Mouse (Mus musculus) limb, embryonic 13.5 days (tissue): Measurements from ENCODE around the gene Tex30. TPM values are rescaled to one million over a fixed set of nuclear protein-coding genes. Genes with fewer than 3 reads are reported as not detected.

Experiments
- ATAC-seq: fragments of 200-750 bp; cut with Nextera tagmentation; 2 replicates; pipeline ENCODE4 v1.8.0; 2017; ENCODE audit warnings: low read depth, moderate number of reproducible peaks, moderate TSS enrichment; ENCODE audit not compliant: low FRiP score
- H3K27ac ChIP-seq: fragments of 300-500 bp; sonication (generic); 2 replicates; pipeline ENCODE4 v1.5.1; 2015; ENCODE audit warnings: inconsistent platforms, mild to moderate bottlenecking, moderate library complexity
- H3K27me3 ChIP-seq: fragments of 300-500 bp; sonication (generic); 2 replicates; pipeline ENCODE4 v1.6.1; 2015; ENCODE audit warnings: mild to moderate bottlenecking, inconsistent platforms
- H3K36me3 ChIP-seq: fragments of 300-500 bp; sonication (generic); 2 replicates; pipeline ENCODE4 v1.6.1; 2015; ENCODE audit warnings: inconsistent platforms, mild to moderate bottlenecking, moderate library complexity
- H3K4me1 ChIP-seq: fragments of 300-500 bp; sonication (generic); 2 replicates; pipeline ENCODE4 v1.6.1; 2015; ENCODE audit warnings: inconsistent platforms
- H3K4me2 ChIP-seq: fragments of 300-500 bp; sonication (generic); replicated peaks from 2 replicates; pipeline ENCODE4 v1.6.1; 2015; ENCODE audit warnings: inconsistent platforms, mild to moderate bottlenecking, moderate library complexity
- H3K4me3 ChIP-seq: fragments of 300-500 bp; sonication (generic); 2 replicates; pipeline ENCODE4 v1.5.1; 2015; ENCODE audit warnings: moderate library complexity, mild to moderate bottlenecking, inconsistent platforms
- H3K9ac ChIP-seq: fragments of 300-500 bp; sonication (generic); 2 replicates; pipeline ENCODE4 v1.6.1; 2015; ENCODE audit warnings: mild to moderate bottlenecking, inconsistent platforms
- H3K9me3 ChIP-seq: fragments of 300-500 bp; sonication (generic); 2 replicates; pipeline ENCODE4 v1.6.1; 2016; ENCODE audit warnings: inconsistent platforms
- WGBS: fragments of 180-500 bp; shearing (Covaris S2); methylation state at CpG from one replicate; pipeline ENCODE4 v1.1.7; 2015; 5-methylcytosine and 5-hydroxymethylcytosine counted together
- polyA plus RNA-seq: library from polyadenylated mRNA; unstranded; fragments of >200 nt; fragmentation: Nextera tagmentation; extraction: Ambion mirVana; gene quantifications from 2 replicates; pipeline ENCODE4 v1.2.1, GENCODE M21; 2015

Tex30 gene
- 76.5 and 83.3 TPM in 2 replicates for polyA plus RNA-seq

DNA sequence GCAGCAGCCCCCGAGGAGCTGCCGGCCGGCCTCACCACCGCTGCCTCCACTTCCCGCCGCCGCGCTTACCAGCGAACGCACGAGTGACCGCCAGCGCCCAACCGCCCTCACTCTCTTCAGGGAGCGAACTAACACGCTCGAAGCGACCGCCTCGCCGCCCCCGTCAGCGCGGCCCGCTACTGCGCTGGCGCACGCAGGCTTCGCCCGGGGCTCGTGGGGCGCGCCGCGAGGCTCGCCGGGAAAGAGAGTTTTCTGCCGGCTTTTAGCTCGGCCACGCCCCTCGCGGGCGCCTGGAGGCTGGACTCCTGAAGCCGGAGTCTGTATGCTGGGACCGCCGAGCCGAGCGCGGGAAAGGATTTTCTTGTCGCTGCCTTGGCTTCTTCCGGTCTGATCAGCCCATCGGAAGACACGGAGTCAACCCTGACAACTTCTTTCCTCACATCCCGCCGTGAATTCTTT, at the start of gene Tex30:
Gene Tex30 (minus strand): TSS at position 183 of the 459 bp plus-strand sequence.
- Histone ChIP-seq H3K4me2 (peak within 1 kb of the TSS; percentile 77), H3K36me3 (peaks cover 31% of the 10 kb centered on the region), H3K4me1 (peaks cover 13% of the 10 kb centered on the region), H3K4me3 (peak within 1 kb of the TSS; percentile 84), H3K27ac (peak within 1 kb of the TSS; percentile 80), H3K9ac (peak within 1 kb of the TSS; percentile 81), H3K9me3 (peaks cover 2% of the 10 kb centered on the region; the same call in 1 of the 2 replicates), H3K27me3 (no peaks in the 10 kb centered on the region)
- peak; percentile 97 for ATAC-seq
- WGBS: under 1% methylated on average over 52 of the region's 55 CpGs

DNA sequence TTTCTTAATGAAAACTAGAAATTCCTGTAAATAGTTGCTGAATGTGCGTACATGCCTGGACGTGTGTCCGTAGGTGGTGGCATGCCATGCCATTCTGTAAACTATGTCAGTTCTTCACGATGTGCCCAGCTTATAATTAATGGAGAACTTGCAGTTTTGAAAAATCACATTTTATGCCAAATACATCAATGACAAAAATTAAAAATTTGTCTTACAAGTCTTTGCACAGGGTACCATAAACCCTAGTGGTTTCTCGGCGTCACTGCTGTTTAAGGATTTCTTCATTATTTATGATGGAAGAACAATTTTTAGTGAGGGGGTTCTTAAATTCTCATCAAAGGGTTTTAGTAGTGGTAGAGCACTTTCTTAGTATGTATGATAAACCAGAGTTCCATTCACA, 46.5 kb upstream of the Tex30 start:
- Histone ChIP-seq H3K9me3 (no peaks in the 10 kb centered on the region), H3K27ac (no peak overlapping the region; the same call in 1 of the 2 replicates), H3K27me3 (no peaks in the 10 kb centered on the region), H3K9ac (peak overlapping the region; percentile 93), H3K4me3 (peak overlapping the region; percentile 87), H3K4me2 (peak overlapping the region; percentile 70), H3K4me1 (peaks cover 11% of the 10 kb centered on the region; the same call in 1 of the 2 replicates), H3K36me3 (peaks cover 15% of the 10 kb centered on the region)
- no peak for ATAC-seq
- 24% methylated on average over 6 of the region's 6 CpGs for WGBS

DNA sequence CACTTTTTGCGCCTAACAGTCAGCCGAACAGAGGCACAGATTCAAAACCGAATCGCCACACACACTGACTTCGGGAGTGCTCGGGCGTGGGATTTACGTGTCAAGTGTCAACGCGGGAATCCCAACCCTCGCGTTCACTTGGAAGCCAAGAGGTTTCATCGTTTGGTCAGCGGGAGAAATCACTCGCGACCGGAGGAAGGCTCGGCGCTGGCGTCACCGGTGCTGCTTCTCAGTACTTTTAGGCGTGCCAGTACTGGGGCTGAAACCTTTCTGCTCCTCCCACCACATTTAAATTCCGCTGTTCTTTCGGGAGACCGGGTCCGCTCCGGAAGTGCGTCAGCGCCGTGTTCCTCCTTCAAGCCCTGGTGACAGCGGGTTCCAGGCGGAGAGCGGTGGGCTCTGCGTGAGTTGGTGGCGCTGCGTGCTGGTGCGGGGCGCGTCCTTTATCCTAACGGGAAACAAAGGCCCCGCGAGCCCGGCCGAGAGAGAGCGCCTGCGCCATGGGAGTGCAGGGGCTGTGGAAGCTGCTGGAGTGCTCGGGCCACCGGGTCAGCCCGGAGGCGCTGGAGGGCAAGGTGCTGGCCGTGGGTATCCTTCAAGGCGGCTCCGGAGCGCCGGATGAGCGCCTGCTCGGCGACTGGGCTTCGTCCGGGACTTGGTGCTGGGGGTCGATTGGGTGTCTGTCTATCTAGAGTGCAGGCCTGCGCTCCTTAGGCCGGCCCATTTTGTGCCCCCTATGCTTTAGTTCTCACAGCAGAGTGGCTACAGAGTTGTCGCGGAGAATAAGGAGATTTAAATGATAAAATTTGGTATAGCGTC, 45.5 kb upstream of the Tex30 start, which contains the start of gene Ercc5:
Gene Ercc5 (plus strand): TSS at position 182 of the 819 bp plus-strand sequence.
- peak; percentile 97 for ATAC-seq
- H3K9ac ChIP-seq: peak within 1 kb of the TSS; percentile 93
- peak within 1 kb of the TSS; percentile 87 for H3K4me3 ChIP-seq
- peak within 1 kb of the TSS; percentile 96 for H3K27ac ChIP-seq
- no peaks in the 10 kb centered on the region for H3K9me3 ChIP-seq
- under 1% methylated on average over 66 of the region's 66 CpGs for WGBS
- no peaks in the 10 kb centered on the region for H3K27me3 ChIP-seq
- H3K4me1 ChIP-seq: peaks cover 11% of the 10 kb centered on the region; the same call in 1 of the 2 replicates
- H3K4me2 ChIP-seq: peak within 1 kb of the TSS; percentile 70
- H3K36me3 ChIP-seq: peaks cover 20% of the 10 kb centered on the region

DNA sequence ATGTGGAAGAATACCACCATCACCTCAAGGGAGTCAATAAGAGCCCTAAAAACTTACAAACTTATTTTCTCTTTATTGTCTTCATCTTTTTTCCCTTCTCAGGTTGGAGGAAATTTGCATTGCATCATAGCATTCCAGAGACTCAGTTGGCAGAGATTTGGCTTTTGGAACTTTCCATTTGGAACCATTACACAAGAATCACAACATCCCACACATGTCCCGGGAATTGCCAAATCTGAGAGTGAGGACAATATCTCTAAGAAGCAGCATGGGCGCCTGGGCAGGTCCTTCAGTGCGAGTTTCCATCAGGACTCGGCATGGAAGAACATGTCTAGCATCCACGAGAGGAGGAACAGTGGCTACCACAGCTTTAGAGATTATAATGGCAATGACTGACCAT, 40.5 kb upstream of the Tex30 start:
- no peak overlapping the region for H3K4me3 ChIP-seq
- H3K9ac ChIP-seq: no peak overlapping the region
- no peak overlapping the region for H3K27ac ChIP-seq
- peaks cover 50% of the 10 kb centered on the region for H3K36me3 ChIP-seq
- H3K4me2 ChIP-seq: no peak overlapping the region
- H3K4me1 ChIP-seq: peaks cover 4% of the 10 kb centered on the region; the same call in 1 of the 2 replicates
- 89% methylated on average over 5 of the region's 5 CpGs for WGBS
- no peaks in the 10 kb centered on the region for H3K27me3 ChIP-seq
- ATAC-seq: no peak
- no peaks in the 10 kb centered on the region for H3K9me3 ChIP-seq

DNA sequence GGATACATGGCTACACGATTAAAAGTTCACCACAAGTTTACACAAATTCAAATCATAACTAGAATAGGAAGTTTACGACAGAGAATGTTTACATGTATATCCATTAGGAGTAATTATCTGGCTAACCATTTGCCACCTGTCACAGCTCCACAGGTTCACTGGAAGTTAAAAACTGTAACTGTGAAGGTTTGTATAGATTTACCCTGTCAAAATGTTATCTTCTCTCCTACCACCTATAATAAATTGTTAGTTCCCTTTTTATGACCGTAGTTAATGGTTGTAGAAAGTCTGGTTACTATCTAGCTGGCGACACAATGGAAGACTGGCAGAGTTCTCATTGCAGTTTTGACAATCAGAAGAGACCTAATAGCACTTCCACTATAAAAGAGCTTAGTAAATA, 38.0 kb upstream of the Tex30 start:
- peaks cover 2% of the 10 kb centered on the region; the same call in 1 of the 2 replicates for H3K4me1 ChIP-seq
- no peak overlapping the region for H3K4me3 ChIP-seq
- H3K4me2 ChIP-seq: no peak overlapping the region
- WGBS: 79% methylated on average over 4 of the region's 4 CpGs
- no peak overlapping the region for H3K9ac ChIP-seq
- H3K27me3 ChIP-seq: no peaks in the 10 kb centered on the region
- ATAC-seq: no peak
- H3K9me3 ChIP-seq: no peaks in the 10 kb centered on the region
- peaks cover 67% of the 10 kb centered on the region for H3K36me3 ChIP-seq
- no peak overlapping the region for H3K27ac ChIP-seq

GRCm38 (mm10) chr1:44129929-44130581, 27.8 kb upstream of the Tex30 start:
- peaks cover 61% of the 10 kb centered on the region for H3K36me3 ChIP-seq

GRCm38 (mm10) chr1:44125590-44125989, 23.3 kb upstream of the Tex30 start:
- peaks cover 62% of the 10 kb centered on the region for H3K36me3 ChIP-seq
- no peak overlapping the region for H3K9ac ChIP-seq
- H3K4me2 ChIP-seq: no peak overlapping the region
- peaks cover 8% of the 10 kb centered on the region for H3K4me1 ChIP-seq
- no peak for ATAC-seq
- no peak overlapping the region for H3K4me3 ChIP-seq
- WGBS: 94% methylated on average over 4 of the region's 4 CpGs
- H3K27me3 ChIP-seq: no peaks in the 10 kb centered on the region
- no peak overlapping the region for H3K27ac ChIP-seq
- H3K9me3 ChIP-seq: no peaks in the 10 kb centered on the region

More at GRCm38 (mm10) chr1:44129929-44130581, 27.8 kb upstream of the Tex30 start:
- ATAC-seq: no peak
- H3K4me3 ChIP-seq: no peak overlapping the region
- H3K27me3 ChIP-seq: no peaks in the 10 kb centered on the region
- no peak overlapping the region for H3K9ac ChIP-seq
- H3K4me2 ChIP-seq: no peak overlapping the region
- 89% methylated on average over 4 of the region's 4 CpGs for WGBS
- H3K27ac ChIP-seq: no peak overlapping the region
- no peaks in the 10 kb centered on the region for H3K9me3 ChIP-seq
- H3K4me1 ChIP-seq: no peaks in the 10 kb centered on the region

- Histone ChIP-seq H3K4me2 (no peak overlapping the region), H3K9me3 (no peaks in the 10 kb centered on the region), H3K4me3 (no peak overlapping the region), H3K27me3 (no peaks in the 10 kb centered on the region), H3K27ac (no peak overlapping the region), H3K9ac (no peak overlapping the region), H3K36me3 (peaks cover 41% of the 10 kb centered on the region), H3K4me1 (peaks cover 18% of the 10 kb centered on the region)
- no peak for ATAC-seq
- 75% methylated on average over 3 of the region's 3 CpGs for WGBS
Measured at GRCm38 (mm10) chr1:44122256-44122655, 20.0 kb upstream of the Tex30 start.

GRCm38 (mm10) chr1:44120074-44120406, 17.8 kb upstream of the Tex30 start:
- ATAC-seq: peak; percentile 4; the same call in 1 of the 2 replicates
- Histone ChIP-seq H3K4me3 (peak overlapping the region; percentile 76), H3K27me3 (no peaks in the 10 kb centered on the region), H3K4me1 (peaks cover 18% of the 10 kb centered on the region), H3K36me3 (peaks cover 31% of the 10 kb centered on the region), H3K9ac (peak overlapping the region; percentile 88), H3K9me3 (no peaks in the 10 kb centered on the region), H3K27ac (peak overlapping the region; percentile 96), H3K4me2 (peak overlapping the region; percentile 79)
- 2% methylated on average over 6 of the region's 6 CpGs for WGBS

DNA sequence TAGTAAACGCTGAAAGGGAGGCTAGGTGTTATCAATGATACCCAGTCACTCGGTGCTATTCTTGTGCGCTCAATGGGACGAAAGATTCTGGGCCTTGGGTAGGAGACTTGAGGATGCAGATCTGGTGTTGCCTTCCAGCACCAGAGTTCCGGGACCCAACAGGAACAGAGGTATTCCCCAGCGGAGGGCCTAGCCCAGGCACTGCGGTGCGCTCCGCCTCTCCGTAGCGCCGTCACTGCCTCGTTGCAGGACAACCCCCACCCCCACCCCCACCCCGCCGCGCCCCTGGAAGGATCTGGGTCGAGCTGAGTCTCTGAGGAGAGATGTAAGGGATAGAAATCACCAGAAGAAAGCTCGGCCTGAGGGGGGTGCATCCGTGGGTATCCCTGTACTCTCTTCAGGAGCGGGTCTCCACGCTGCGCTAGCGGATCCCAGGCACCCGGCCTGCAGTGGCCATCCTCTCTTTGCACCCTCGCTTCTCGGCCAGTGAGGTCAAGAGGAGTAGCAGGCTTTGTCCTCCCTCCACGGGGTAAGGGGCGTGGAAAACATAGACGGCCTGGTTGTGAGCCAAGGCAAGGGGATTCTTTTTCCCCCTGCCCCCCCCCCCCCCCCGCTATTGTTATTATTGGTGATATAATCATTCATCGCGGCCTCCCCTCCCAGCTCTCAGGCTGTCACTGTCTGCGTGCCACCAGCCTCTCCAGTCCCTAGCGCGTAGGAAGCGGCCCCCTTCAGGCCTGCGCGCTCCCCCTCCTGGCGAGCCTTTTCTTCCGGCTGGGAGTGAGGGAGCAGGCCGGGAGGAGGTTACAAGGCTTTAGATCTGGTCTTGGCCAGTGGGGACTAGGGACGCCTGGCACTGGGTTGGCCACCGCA, 17.2 kb upstream of the Tex30 start:
- WGBS: under 1% methylated on average over 39 of the region's 43 CpGs
- peak overlapping the region; percentile 76 for H3K4me3 ChIP-seq
- H3K4me2 ChIP-seq: peak overlapping the region; percentile 79
- peak; percentile 84 for ATAC-seq
- peak overlapping the region; percentile 88 for H3K9ac ChIP-seq
- peaks cover 32% of the 10 kb centered on the region for H3K36me3 ChIP-seq
- H3K4me1 ChIP-seq: peaks cover 18% of the 10 kb centered on the region
- peak overlapping the region; percentile 96 for H3K27ac ChIP-seq
- H3K27me3 ChIP-seq: no peaks in the 10 kb centered on the region
- H3K9me3 ChIP-seq: no peaks in the 10 kb centered on the region

DNA sequence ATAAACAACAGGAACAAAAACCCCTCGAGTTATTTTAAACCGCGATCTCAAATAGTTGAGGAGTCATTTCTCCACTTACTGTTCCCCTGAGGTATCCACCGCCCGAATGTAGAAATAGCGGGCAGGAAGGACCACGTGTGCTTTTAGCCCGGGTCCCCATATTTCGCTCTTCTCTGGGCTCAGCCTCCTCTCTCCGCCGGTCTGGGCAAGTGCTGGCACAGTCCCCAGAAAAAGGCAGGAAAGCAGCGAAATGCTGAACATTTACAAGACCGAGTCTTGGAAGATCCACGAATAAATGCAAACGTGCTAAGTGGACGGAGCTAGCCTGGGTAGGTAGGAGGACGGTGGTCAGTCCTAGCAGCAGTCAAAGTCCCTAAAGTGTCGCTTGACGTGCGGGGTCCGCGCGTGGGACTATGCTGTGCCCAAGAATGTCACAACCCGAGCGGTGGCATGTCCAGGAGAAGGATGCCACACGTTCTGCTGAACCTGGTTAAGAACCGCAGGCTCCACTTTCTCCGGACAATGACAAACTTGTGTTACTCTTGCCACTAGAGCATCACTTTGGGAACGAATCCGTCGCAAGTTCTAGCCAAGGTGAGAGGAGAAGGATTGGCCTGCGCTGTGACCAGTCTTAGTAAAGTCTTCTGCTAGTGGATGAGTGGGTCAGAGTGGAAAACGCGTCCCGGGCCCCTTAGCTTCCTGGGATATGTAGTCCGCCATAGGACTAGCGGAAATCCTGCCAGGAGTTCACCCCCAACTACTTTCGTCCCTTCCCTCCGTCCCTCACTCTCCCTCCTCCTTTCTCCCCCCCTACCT, 16.2 kb upstream of the Tex30 start, which contains the start of the genes Kdelc1 and Bivm:
Gene Kdelc1 (minus strand): TSS at position 570 of the 816 bp plus-strand sequence.
Gene Bivm (plus strand): TSS at position 719 of the 816 bp plus-strand sequence.
- peaks cover 18% of the 10 kb centered on the region for H3K4me1 ChIP-seq
- H3K9me3 ChIP-seq: no peaks in the 10 kb centered on the region
- peak within 1 kb of the TSS; percentile 96 for H3K27ac ChIP-seq
- WGBS: under 1% methylated on average over 39 of the region's 39 CpGs
- peak within 1 kb of the TSS; percentile 88 for H3K9ac ChIP-seq
- peak within 1 kb of the TSS; percentile 79 for H3K4me2 ChIP-seq
- ATAC-seq: peak; percentile 98
- peak within 1 kb of the TSS; percentile 76 for H3K4me3 ChIP-seq
- no peaks in the 10 kb centered on the region for H3K27me3 ChIP-seq
- peaks cover 30% of the 10 kb centered on the region for H3K36me3 ChIP-seq
